Mouse (Mus musculus): ENCODE measurements at regions not wholly inside any gene's neighbourhood (a gene's known extent, or its start where the extent isn't known, plus 50 kb on each side); places are given as distances from the start of the nearest gene placed in this dataset.
"Not testable (repeated sequence)": the region's sequence is repeated elsewhere in the genome, so short reads cannot be mapped to it uniquely, and the experiment has no call there.

- H3K36me3 ChIP-seq (ENCODE audit: control insufficient read depth, insufficient read depth, low read length) = no peaks in the 10 kb centered on the region
- H3K27ac ChIP-seq (replicated peaks; ENCODE audit: low read depth, low read length) = no peak overlapping the region
- 46% methylated on average over 1 of the region's 1 CpGs for WGBS
- ATAC-seq (ENCODE audit: low read depth) (no peak), DNase-seq (ENCODE audit: low spot score) (no peak)
- H3K27me3 ChIP-seq (replicated peaks; ENCODE audit: control insufficient read depth, insufficient read depth, low read length) = no peaks in the 10 kb centered on the region
- no peak overlapping the region for H3K9ac ChIP-seq (ENCODE audit: low read depth, low read length)
- no peak overlapping the region for H3K4me2 ChIP-seq (ENCODE audit: low read depth, low read length)
- no peak overlapping the region for H3K4me3 ChIP-seq (ENCODE audit: low read depth, low read length)
- no peaks in the 10 kb centered on the region for H3K4me1 ChIP-seq (ENCODE audit: control insufficient read depth, insufficient read depth, low read length)
- H3K9me3 ChIP-seq (ENCODE audit: control insufficient read depth, low read length) = no peaks in the 10 kb centered on the region
Measured at GRCm38 (mm10) chr12:5736066-5736465, 360.6 kb upstream of the Klhl29 start.

GRCm38 (mm10) chr12:5734902-5735301 is 359.4 kb upstream of the Klhl29 start:
- DNase-seq (ENCODE audit: low spot score) (no peak), ATAC-seq (ENCODE audit: low read depth) (no peak)
- H3K4me2 ChIP-seq (ENCODE audit: low read depth, low read length) = no peak overlapping the region
- H3K9ac ChIP-seq (ENCODE audit: low read depth, low read length) = no peak overlapping the region
- no peaks in the 10 kb centered on the region for H3K4me1 ChIP-seq (ENCODE audit: control insufficient read depth, insufficient read depth, low read length)
- no peaks in the 10 kb centered on the region for H3K36me3 ChIP-seq (ENCODE audit: control insufficient read depth, insufficient read depth, low read length)
- no peak overlapping the region for H3K4me3 ChIP-seq (ENCODE audit: low read depth, low read length)
- no peaks in the 10 kb centered on the region for H3K9me3 ChIP-seq (ENCODE audit: control insufficient read depth, low read length)
- whole genome bisulfite sequencing = 80% methylated on average over 3 of the region's 3 CpGs
- no peak overlapping the region for H3K27ac ChIP-seq (replicated peaks; ENCODE audit: low read depth, low read length)
- H3K27me3 ChIP-seq (replicated peaks; ENCODE audit: control insufficient read depth, insufficient read depth, low read length) = no peaks in the 10 kb centered on the region

GRCm38 (mm10) chr12:5723113-5723512 is 347.6 kb upstream of the Klhl29 start:
- 82% methylated on average over 1 of the region's 1 CpGs for WGBS
- Histone ChIP-seq H3K27ac (replicated peaks; ENCODE audit: low read depth, low read length) (no peak overlapping the region), H3K4me2 (ENCODE audit: low read depth, low read length) (no peak overlapping the region), H3K9ac (ENCODE audit: low read depth, low read length) (no peak overlapping the region), H3K36me3 (ENCODE audit: control insufficient read depth, insufficient read depth, low read length) (no peaks in the 10 kb centered on the region), H3K4me3 (ENCODE audit: low read depth, low read length) (no peak overlapping the region), H3K27me3 (replicated peaks; ENCODE audit: control insufficient read depth, insufficient read depth, low read length) (no peaks in the 10 kb centered on the region), H3K4me1 (ENCODE audit: control insufficient read depth, insufficient read depth, low read length) (no peaks in the 10 kb centered on the region), H3K9me3 (ENCODE audit: control insufficient read depth, low read length) (no peaks in the 10 kb centered on the region)
- no peak for ATAC-seq (ENCODE audit: low read depth)
- no peak for DNase-seq (ENCODE audit: low spot score)

GRCm38 (mm10) chr12:5717527-5717926 is 342.0 kb upstream of the Klhl29 start:
- not testable (repeated sequence) for ATAC-seq (ENCODE audit: low read depth); H3K4me1 ChIP-seq (ENCODE audit: control insufficient read depth, insufficient read depth, low read length); H3K4me2 ChIP-seq (ENCODE audit: low read depth, low read length); H3K27ac ChIP-seq (replicated peaks; ENCODE audit: low read depth, low read length); H3K4me3 ChIP-seq (ENCODE audit: low read depth, low read length); H3K36me3 ChIP-seq (ENCODE audit: control insufficient read depth, insufficient read depth, low read length); H3K9me3 ChIP-seq (ENCODE audit: control insufficient read depth, low read length); H3K27me3 ChIP-seq (replicated peaks; ENCODE audit: control insufficient read depth, insufficient read depth, low read length); H3K9ac ChIP-seq (ENCODE audit: low read depth, low read length)
- peak; percentile 75 for DNase-seq (ENCODE audit: low spot score)

GRCm38 (mm10) chr12:5698778-5699454 is 323.4 kb upstream of the Klhl29 start:
- ATAC-seq (ENCODE audit: low read depth) = no peak
- no peaks in the 10 kb centered on the region for H3K4me1 ChIP-seq (ENCODE audit: control insufficient read depth, insufficient read depth, low read length)
- WGBS = 64% methylated on average over 8 of the region's 8 CpGs

GRCm38 (mm10) chr12:5682182-5682581 is 306.7 kb upstream of the Klhl29 start:
- H3K4me3 ChIP-seq (ENCODE audit: low read depth, low read length) = no peak overlapping the region

More at GRCm38 (mm10) chr12:5698778-5699454, 323.4 kb upstream of the Klhl29 start:
- H3K4me2 ChIP-seq (ENCODE audit: low read depth, low read length) = no peak overlapping the region
- no peaks in the 10 kb centered on the region for H3K9me3 ChIP-seq (ENCODE audit: control insufficient read depth, low read length)
- H3K27me3 ChIP-seq (replicated peaks; ENCODE audit: control insufficient read depth, insufficient read depth, low read length) = no peaks in the 10 kb centered on the region
- no peak overlapping the region for H3K27ac ChIP-seq (replicated peaks; ENCODE audit: low read depth, low read length)
- H3K9ac ChIP-seq (ENCODE audit: low read depth, low read length) = no peak overlapping the region
- DNase-seq (ENCODE audit: low spot score) = peak; percentile 52
- no peak overlapping the region for H3K4me3 ChIP-seq (ENCODE audit: low read depth, low read length)
- H3K36me3 ChIP-seq (ENCODE audit: control insufficient read depth, insufficient read depth, low read length) = no peaks in the 10 kb centered on the region

GRCm38 (mm10) chr12:5678126-5678525 is 302.6 kb upstream of the Klhl29 start:
- not testable (repeated sequence) for H3K9me3 ChIP-seq (ENCODE audit: control insufficient read depth, low read length); H3K36me3 ChIP-seq (ENCODE audit: control insufficient read depth, insufficient read depth, low read length); H3K4me1 ChIP-seq (ENCODE audit: control insufficient read depth, insufficient read depth, low read length); H3K4me3 ChIP-seq (ENCODE audit: low read depth, low read length); H3K4me2 ChIP-seq (ENCODE audit: low read depth, low read length); ATAC-seq (ENCODE audit: low read depth); H3K27ac ChIP-seq (replicated peaks; ENCODE audit: low read depth, low read length); H3K9ac ChIP-seq (ENCODE audit: low read depth, low read length); H3K27me3 ChIP-seq (replicated peaks; ENCODE audit: control insufficient read depth, insufficient read depth, low read length); DNase-seq (ENCODE audit: low spot score)
- 82% methylated on average over 8 of the region's 8 CpGs for WGBS

More at GRCm38 (mm10) chr12:5682182-5682581, 306.7 kb upstream of the Klhl29 start:
- Histone ChIP-seq H3K36me3 (ENCODE audit: control insufficient read depth, insufficient read depth, low read length) (no peaks in the 10 kb centered on the region), H3K4me2 (ENCODE audit: low read depth, low read length) (no peak overlapping the region), H3K27ac (replicated peaks; ENCODE audit: low read depth, low read length) (no peak overlapping the region), H3K4me1 (ENCODE audit: control insufficient read depth, insufficient read depth, low read length) (no peaks in the 10 kb centered on the region), H3K9ac (ENCODE audit: low read depth, low read length) (no peak overlapping the region), H3K9me3 (ENCODE audit: control insufficient read depth, low read length) (no peaks in the 10 kb centered on the region), H3K27me3 (replicated peaks; ENCODE audit: control insufficient read depth, insufficient read depth, low read length) (no peaks in the 10 kb centered on the region)
- DNase-seq (ENCODE audit: low spot score) = peak; percentile 68
- 63% methylated on average over 5 of the region's 5 CpGs for WGBS
- no peak for ATAC-seq (ENCODE audit: low read depth)

GRCm38 (mm10) chr12:5668486-5668885 is 293.0 kb upstream of the Klhl29 start:
- H3K27ac ChIP-seq (replicated peaks; ENCODE audit: low read depth, low read length) = no peak overlapping the region
- no peak overlapping the region for H3K4me2 ChIP-seq (ENCODE audit: low read depth, low read length)
- no peak overlapping the region for H3K9ac ChIP-seq (ENCODE audit: low read depth, low read length)
- no peak overlapping the region for H3K4me3 ChIP-seq (ENCODE audit: low read depth, low read length)
- no peaks in the 10 kb centered on the region for H3K36me3 ChIP-seq (ENCODE audit: control insufficient read depth, insufficient read depth, low read length)
- H3K4me1 ChIP-seq (ENCODE audit: control insufficient read depth, insufficient read depth, low read length) = no peaks in the 10 kb centered on the region; the same call in 1 of the 2 replicates
- H3K9me3 ChIP-seq (ENCODE audit: control insufficient read depth, low read length) = 0 out of 2 replicates have a peak, but pooled peaks cover under 1% of the 10 kb centered on the region
- DNase-seq (ENCODE audit: low spot score) (peak; percentile 66), ATAC-seq (ENCODE audit: low read depth) (peak; percentile 30; the same call in 1 of the 2 replicates)
- WGBS = 50% methylated on average over 3 of the region's 3 CpGs
- H3K27me3 ChIP-seq (replicated peaks; ENCODE audit: control insufficient read depth, insufficient read depth, low read length) = no peaks in the 10 kb centered on the region
